In genomic region chr2:180103151-180103977, GRCm38 (mm10) we compare ENCODE assay signal across 8 mouse cellular contexts. TPM values are rescaled to one million over a fixed set of nuclear protein-coding genes. Genes with fewer than 3 reads are reported as not detected.
DNase-seq lines count a peak whose midpoint lies in the region; ATAC-seq lines count a peak whose summit lies in the region.

No protein-coding gene starts in this region.

- peak overlapping the region; percentile 54 for H3K4me3 ChIP-seq in heart, embryonic 11.5 days (ENCODE audit: low read depth, low read length)
- H3K4me3 ChIP-seq in limb, embryonic 12.5 days (replicated peaks): peak overlapping the region; percentile 53
- peak overlapping the region; percentile 51 for H3K4me3 ChIP-seq in stomach, embryonic 15.5 days (replicated peaks)

- H3K9ac ChIP-seq in heart, embryonic 11.5 days (ENCODE audit: low read depth, low read length): no peak overlapping the region
- 0 out of 2 replicates have a peak overlapping the region, but pooled peaks have one; percentile 31 for H3K9ac ChIP-seq in limb, embryonic 12.5 days (replicated peaks)
- H3K9ac ChIP-seq in stomach, embryonic 15.5 days: no peak overlapping the region

- 2% methylated on average over 57 of the region's 57 CpGs for WGBS in heart, embryonic 11.5 days (ENCODE audit: insufficient replicate concordance)
- WGBS in limb, embryonic 12.5 days: 2% methylated on average over 56 of the region's 57 CpGs
- under 1% methylated on average over 54 of the region's 57 CpGs for WGBS in stomach, embryonic 15.5 days

- intact Hi-C loops in heart, postnatal 25 days (cut with DNase I): no loop called here

- H3K27ac ChIP-seq in heart, embryonic 11.5 days (ENCODE audit: low read depth, low read length): no peak overlapping the region
- no peak overlapping the region for H3K27ac ChIP-seq in limb, embryonic 12.5 days
- H3K27ac ChIP-seq in stomach, embryonic 15.5 days: no peak overlapping the region

- H3K9me3 ChIP-seq in heart, embryonic 11.5 days (replicated peaks; ENCODE audit: control insufficient read depth, low read length): no peaks in the 10 kb centered on the region
- no peaks in the 10 kb centered on the region for H3K9me3 ChIP-seq in limb, embryonic 12.5 days
- no peaks in the 10 kb centered on the region for H3K9me3 ChIP-seq in stomach, embryonic 15.5 days

- H3K4me1 ChIP-seq in heart, embryonic 11.5 days (ENCODE audit: control insufficient read depth, insufficient read depth, low read length): peaks cover 9% of the 10 kb centered on the region
- H3K4me1 ChIP-seq in limb, embryonic 12.5 days (replicated peaks): peaks cover 22% of the 10 kb centered on the region
- H3K4me1 ChIP-seq in stomach, embryonic 15.5 days: peaks cover 22% of the 10 kb centered on the region

- H3K36me3 ChIP-seq in heart, embryonic 11.5 days (ENCODE audit: control insufficient read depth, insufficient read depth, low read length): no peaks in the 10 kb centered on the region
- H3K36me3 ChIP-seq in limb, embryonic 12.5 days: no peaks in the 10 kb centered on the region
- no peaks in the 10 kb centered on the region for H3K36me3 ChIP-seq in stomach, embryonic 15.5 days

- H3K4me2 ChIP-seq in heart, embryonic 11.5 days: peak overlapping the region; percentile 94
- peak overlapping the region; percentile 99 for H3K4me2 ChIP-seq in limb, embryonic 12.5 days
- H3K4me2 ChIP-seq in stomach, embryonic 15.5 days: peak overlapping the region; percentile 100

- no peak for ATAC-seq in heart, embryonic 11.5 days (replicated peaks; ENCODE audit: insufficient number of reproducible peaks, low FRiP score, low TSS enrichment)
- no peak for ATAC-seq in limb, embryonic 12.5 days (ENCODE audit: insufficient number of reproducible peaks, insufficient read depth, low FRiP score, low TSS enrichment, low read depth)
- no peak for ATAC-seq in stomach, embryonic 15.5 days (ENCODE audit: insufficient read depth, low FRiP score, low read depth)

- H3K27me3 ChIP-seq in heart, embryonic 11.5 days (ENCODE audit: control insufficient read depth, insufficient read depth, low read length): peaks cover 76% of the 10 kb centered on the region
- H3K27me3 ChIP-seq in limb, embryonic 12.5 days: peaks cover 93% of the 10 kb centered on the region
- peaks cover 66% of the 10 kb centered on the region for H3K27me3 ChIP-seq in stomach, embryonic 15.5 days (replicated peaks)

- no peak for DNase-seq in heart, postnatal 25 days (ENCODE audit: low spot score)
- DNase-seq in thymus, postnatal 4 days: peak; percentile 41
- DNase-seq in thymus, postnatal 25 days: no peak
- DNase-seq in MN1 (ENCODE audit: low spot score): no peak
- DNase-seq in urinary bladder, postnatal 25 days (ENCODE audit: low spot score): no peak

RNA-seq across cellular contexts. Expression of gene Hrh3, which starts 0.9 kb away (rescaled TPM):
- polyA plus RNA-seq in heart, embryonic 11.5 days (2014; fragmentation: Nextera tagmentation; extraction: Ambion mirVana): not detected in 2 replicates
- not detected for total RNA-seq in heart, postnatal 25 days (2021)
- 0.15 and 0.27 TPM in 2 replicates for polyA plus RNA-seq in limb, embryonic 12.5 days (2016; fragmentation: Nextera tagmentation; extraction: Ambion mirVana)
- 0.08 and 0.18 TPM in 2 replicates for polyA plus RNA-seq in stomach, embryonic 15.5 days (2015; fragmentation: Nextera tagmentation; extraction: Ambion mirVana)

RNA-seq across cellular contexts. Expression of gene Osbpl2, which starts 15.7 kb away (rescaled TPM):
- polyA plus RNA-seq in heart, embryonic 11.5 days (2014; fragmentation: Nextera tagmentation; extraction: Ambion mirVana): 33.4 and 36.1 TPM in 2 replicates
- 10 to 100 TPM; 32.3 to 36.4 TPM for total RNA-seq in heart, postnatal 25 days (2021)
- polyA plus RNA-seq in limb, embryonic 12.5 days (2016; fragmentation: Nextera tagmentation; extraction: Ambion mirVana): 33.0 and 36.0 TPM in 2 replicates
- 34.2 and 37.3 TPM in 2 replicates for polyA plus RNA-seq in stomach, embryonic 15.5 days (2015; fragmentation: Nextera tagmentation; extraction: Ambion mirVana)

RNA-seq across cellular contexts. Expression of gene Mtg2, which starts 33.0 kb away (rescaled TPM):
- polyA plus RNA-seq in heart, embryonic 11.5 days (2014; fragmentation: Nextera tagmentation; extraction: Ambion mirVana): 24.6 and 27.3 TPM in 2 replicates
- total RNA-seq in heart, postnatal 25 days (2021): 10 to 100 TPM; 23.0 to 27.4 TPM
- 29.6 and 30.9 TPM in 2 replicates for polyA plus RNA-seq in limb, embryonic 12.5 days (2016; fragmentation: Nextera tagmentation; extraction: Ambion mirVana)
- polyA plus RNA-seq in stomach, embryonic 15.5 days (2015; fragmentation: Nextera tagmentation; extraction: Ambion mirVana): 25.2 and 25.9 TPM in 2 replicates
